8 mouse cellular contexts compared by ENCODE assay signal in genomic region chr7:117383147-117383940, GRCm38 (mm10). TPM values are rescaled to one million over a fixed set of nuclear protein-coding genes. Genes with fewer than 3 reads are reported as not detected.
DNase-seq lines count a peak whose midpoint lies in the region; ATAC-seq and TF ChIP-seq lines count a peak whose summit lies in the region.

No protein-coding gene starts in this region.

- ATAC-seq in liver, embryonic 12.5 days = no peak
- no peak for ATAC-seq in neural tube, embryonic 14.5 days (ENCODE audit: low read depth)

- intact Hi-C loops in left cerebral cortex, adult 2 months (cut with DNase I) = loop anchor here (2.0 to 5.0 kb wide), 9 partner anchors 54 to 719 kb away; no protein-coding TSS in a partner anchor
- intact Hi-C loops in gastrocnemius, adult 2 months (cut with DNase I) = loop anchor here (2.0 to 10.0 kb wide), 3 partner anchors 141 to 237 kb away; no protein-coding TSS in a partner anchor

- TF ChIP-seq POLR2A in brain, embryonic 14.5 days (IDR thresholded peaks at IDR 0.05; ENCODE audit: borderline replicate concordance, extremely low read depth, insufficient read depth, insufficient read length, poor library complexity, severe bottlenecking) = no peak
- TF ChIP-seq POLR2A in kidney, adult 2 months (IDR thresholded peaks at IDR 0.05; ENCODE audit: low read depth, low read length) = no peak

- 50% methylated on average over 7 of the region's 7 CpGs for WGBS in kidney, adult 2 months
- WGBS in liver, embryonic 12.5 days (ENCODE audit: insufficient replicate concordance) = 23% methylated on average over 7 of the region's 7 CpGs
- 81% methylated on average over 7 of the region's 7 CpGs for WGBS in neural tube, embryonic 14.5 days

- peak; percentile 54 for DNase-seq in left cerebral cortex, adult 2 months (ENCODE audit: extremely low spot score in 1 of 2, low spot score in 2 of 2)
- no peak for DNase-seq in left cerebral cortex, adult 11 months (ENCODE audit: low spot score)
- peak; percentile 86 for DNase-seq in brain, embryonic 14.5 days (ENCODE audit: low read depth)
- peak; percentile 68 for DNase-seq in gastrocnemius, adult 2 months
- peak; percentile 77 for DNase-seq in kidney, adult 2 months
- DNase-seq in ovary, postnatal 14 days (ENCODE audit: low spot score) = no peak

- peak overlapping the region; percentile 69 for H3K27ac ChIP-seq in left cerebral cortex, adult 2 months
- no peak overlapping the region for H3K27ac ChIP-seq in gastrocnemius, adult 2 months
- H3K27ac ChIP-seq in kidney, adult 2 months (ENCODE audit: insufficient read depth, low read depth, low read length) = no peak overlapping the region
- H3K27ac ChIP-seq in liver, embryonic 12.5 days = no peak overlapping the region
- no peak overlapping the region for H3K27ac ChIP-seq in neural tube, embryonic 14.5 days (ENCODE audit: low read depth, low read length)

- TF ChIP-seq CTCF in left cerebral cortex, adult 2 months (IDR thresholded peaks at IDR 0.05) = peak; percentile 66
- TF ChIP-seq CTCF in brain, embryonic 14.5 days (IDR thresholded peaks at IDR 0.05; ENCODE audit: borderline replicate concordance, extremely low read depth, insufficient read depth, insufficient read length) = peak; percentile 72
- peak; percentile 73 for TF ChIP-seq CTCF in gastrocnemius, adult 2 months (IDR thresholded peaks at IDR 0.05)
- peak; percentile 60 for TF ChIP-seq CTCF in kidney, adult 2 months (conservative IDR thresholded peaks at IDR 0.05; ENCODE audit: insufficient read depth, insufficient read length, low read depth, low read length)

- H3K4me2 ChIP-seq in liver, embryonic 12.5 days = peak overlapping the region; percentile 91
- H3K4me2 ChIP-seq in neural tube, embryonic 14.5 days (ENCODE audit: low read depth, low read length) = peak overlapping the region; percentile 95

- no peaks in the 10 kb centered on the region for H3K9me3 ChIP-seq in liver, embryonic 12.5 days (replicated peaks)
- H3K9me3 ChIP-seq in neural tube, embryonic 14.5 days (ENCODE audit: control insufficient read depth, low read length) = no peaks in the 10 kb centered on the region

- no peak overlapping the region for H3K9ac ChIP-seq in liver, embryonic 12.5 days
- H3K9ac ChIP-seq in neural tube, embryonic 14.5 days (replicated peaks; ENCODE audit: low read depth, low read length) = no peak overlapping the region

- no peaks in the 10 kb centered on the region for H3K36me3 ChIP-seq in kidney, adult 2 months (ENCODE audit: control insufficient read depth, insufficient read depth, low read length)
- H3K36me3 ChIP-seq in liver, embryonic 12.5 days = no peaks in the 10 kb centered on the region
- no peaks in the 10 kb centered on the region for H3K36me3 ChIP-seq in neural tube, embryonic 14.5 days (ENCODE audit: control insufficient read depth, insufficient read depth, low read length)

- H3K4me1 ChIP-seq in kidney, adult 2 months (ENCODE audit: control insufficient read depth, insufficient read depth, low read length) = peaks cover 30% of the 10 kb centered on the region; the same call in 1 of the 2 replicates
- H3K4me1 ChIP-seq in liver, embryonic 12.5 days = peaks cover 44% of the 10 kb centered on the region
- H3K4me1 ChIP-seq in neural tube, embryonic 14.5 days (ENCODE audit: control insufficient read depth, insufficient read depth, low read length) = peaks cover 7% of the 10 kb centered on the region

- no peaks in the 10 kb centered on the region for H3K27me3 ChIP-seq in kidney, adult 2 months (replicated peaks; ENCODE audit: control insufficient read depth, insufficient read depth, low read length)
- H3K27me3 ChIP-seq in liver, embryonic 12.5 days (replicated peaks) = peaks cover 47% of the 10 kb centered on the region
- peaks cover 2% of the 10 kb centered on the region for H3K27me3 ChIP-seq in neural tube, embryonic 14.5 days (ENCODE audit: control insufficient read depth, insufficient read depth, low read length)

- H3K4me3 ChIP-seq in left cerebral cortex, adult 2 months = peak overlapping the region; percentile 91
- peak overlapping the region; percentile 95 for H3K4me3 ChIP-seq in gastrocnemius, adult 2 months
- peak overlapping the region; percentile 26; the same call in 1 of the 2 replicates for H3K4me3 ChIP-seq in kidney, adult 2 months (ENCODE audit: insufficient read depth, low read depth, low read length)
- H3K4me3 ChIP-seq in liver, embryonic 12.5 days = no peak overlapping the region
- peak overlapping the region; percentile 78; the same call in 1 of the 2 replicates for H3K4me3 ChIP-seq in neural tube, embryonic 14.5 days (ENCODE audit: low read depth, low read length)

RNA-seq across cellular contexts. Expression of gene Xylt1, which starts 2.6 kb away (rescaled TPM):
- 10 to 100 TPM; 51.7 to 60.5 TPM for total RNA-seq in left cerebral cortex, adult 2 months (2021)
- 5.5 and 8.2 TPM in 2 replicates for polyA plus RNA-seq in brain, embryonic 14.5 days (2012; rRNA removed)
- 1 to 10 TPM; 5.5 to 9.5 TPM for total RNA-seq in gastrocnemius, adult 2 months (2021)
- polyA plus RNA-seq in kidney, adult 2 months (2012; rRNA removed) = 5.9 and 6.1 TPM in 2 replicates
- 0.53 and 0.58 TPM in 2 replicates for polyA plus RNA-seq in liver, embryonic 12.5 days (2016; fragmentation: Nextera tagmentation; extraction: Ambion mirVana)
- 2.6 and 3.8 TPM in 2 replicates for polyA plus RNA-seq in neural tube, embryonic 14.5 days (2014; fragmentation: Nextera tagmentation; extraction: Ambion mirVana)

Comparison
In these comparisons a context has a peak if more than half of its experiments do, and no peak if none do; other contexts are left out.
1. DNase-seq: peak in left cerebral cortex, adult 2 months (2 of 2), brain, embryonic 14.5 days (single experiment), gastrocnemius, adult 2 months (single experiment) and kidney, adult 2 months (single experiment); none in left cerebral cortex, adult 11 months (single experiment) and ovary, postnatal 14 days (single experiment).
2. Peak in every context shown above with its lines, with median percentiles within 50 percentile points of each other: CTCF ChIP-seq.